Mouse (Mus musculus) testis, adult 2 months (tissue): ENCODE data around the gene Nck1.

ENCODE experiments used
- CTCF ChIP-seq: fragments of 200-500 bp; IDR thresholded peaks from 2 replicates; pipeline ENCODE4 v1.5.1; 2012; ENCODE audit warnings: low read depth, mild to moderate bottlenecking, inconsistent platforms, low read length, moderate library complexity; ENCODE audit not compliant: control insufficient read depth, insufficient read depth, insufficient replicate concordance
- POLR2A ChIP-seq: fragments of 200-500 bp; IDR thresholded peaks from 2 replicates; pipeline ENCODE4 v1.6.1; 2012; ENCODE audit warnings: low read depth, mild to moderate bottlenecking, inconsistent platforms, low read length, moderate library complexity; ENCODE audit not compliant: control insufficient read depth

DNA sequence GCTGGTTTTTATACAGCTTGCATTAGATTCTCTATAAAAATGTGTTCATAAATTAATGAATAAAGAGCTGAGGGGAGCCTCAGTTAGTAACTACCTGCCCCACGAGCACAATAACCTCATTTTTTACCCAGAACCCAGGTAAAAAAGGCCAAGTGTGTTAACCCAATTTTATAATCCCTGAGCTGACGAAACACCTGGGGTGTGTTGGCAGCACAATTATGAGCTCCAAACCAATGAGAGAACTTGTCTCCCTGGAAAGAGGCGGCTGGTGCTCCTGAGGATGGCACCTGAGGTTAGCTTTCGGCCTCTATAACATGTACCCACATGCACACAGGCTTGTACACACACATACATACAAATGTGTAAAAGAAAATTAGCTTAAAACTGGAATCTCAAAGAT, 40.4 kb downstream of the Nck1 start:
- TF ChIP-seq CTCF, result no peak
- no peak for TF ChIP-seq POLR2A
